Mouse (Mus musculus) forebrain, embryonic 12.5 days (tissue): Measurements from ENCODE around the gene Skap2. TPM values are rescaled to one million over a fixed set of nuclear protein-coding genes. Genes with fewer than 3 reads are reported as not detected.

Source experiments
- ATAC-seq: fragments of 200-750 bp; cut with Nextera tagmentation; 2 replicates; pipeline ENCODE4 v1.8.0; 2017; ENCODE audit warnings: moderate TSS enrichment; ENCODE audit not compliant: low FRiP score
- H3K27ac ChIP-seq: fragments of 300-500 bp; sonication (generic); 2 replicates; pipeline ENCODE4 v1.5.1; 2016; ENCODE audit warnings: mild to moderate bottlenecking
- H3K27me3 ChIP-seq: fragments of 300-500 bp; sonication (generic); 2 replicates; pipeline ENCODE4 v1.6.1; 2016; ENCODE audit warnings: mild to moderate bottlenecking
- H3K36me3 ChIP-seq: fragments of 300-500 bp; sonication (generic); replicated peaks from 2 replicates; pipeline ENCODE4 v1.6.1; 2016; ENCODE audit warnings: mild to moderate bottlenecking
- H3K4me1 ChIP-seq: fragments of 300-500 bp; sonication (generic); 2 replicates; pipeline ENCODE4 v1.6.1; 2016
- H3K4me2 ChIP-seq: fragments of 300-500 bp; sonication (generic); 2 replicates; pipeline ENCODE4 v1.6.1; 2016; ENCODE audit warnings: mild to moderate bottlenecking, moderate library complexity
- H3K4me3 ChIP-seq: fragments of 300-500 bp; sonication (generic); replicated peaks from 2 replicates; pipeline ENCODE4 v1.5.1; 2016; ENCODE audit warnings: mild to moderate bottlenecking
- H3K9ac ChIP-seq: fragments of 300-500 bp; sonication (generic); 2 replicates; pipeline ENCODE4 v1.6.1; 2016; ENCODE audit warnings: mild to moderate bottlenecking
- H3K9me3 ChIP-seq: fragments of 300-500 bp; sonication (generic); 2 replicates; pipeline ENCODE4 v1.6.1; 2016
- WGBS: fragments of 180-500 bp; shearing (Covaris S2); methylation state at CpG from one replicate; pipeline ENCODE4 v1.1.7; 2016; 5-methylcytosine and 5-hydroxymethylcytosine counted together
- polyA plus RNA-seq: library from polyadenylated mRNA; unstranded; fragments of >200 nt; fragmentation: Nextera tagmentation; extraction: Ambion mirVana; gene quantifications from 2 replicates; pipeline ENCODE4 v1.2.1, GENCODE M21; 2016

Skap2 gene
- polyA plus RNA-seq, result 5.7 and 6.6 TPM in 2 replicates

GRCm38 (mm10) chr6:52012409-52013244, at the start of gene Skap2:
Gene Skap2, minus strand, starts transcription at chr6:52012549.
- Histone ChIP-seq H3K4me1 (0 out of 2 replicates have a peak, but pooled peaks cover 8% of the 10 kb centered on the region), H3K9ac (peak within 1 kb of the TSS; percentile 43; the same call in 1 of the 2 replicates), H3K9me3 (no peaks in the 10 kb centered on the region), H3K36me3 (no peaks in the 10 kb centered on the region), H3K27ac (no peak within 1 kb of the TSS), H3K4me3 (peak within 1 kb of the TSS; percentile 58), H3K27me3 (peaks cover 48% of the 10 kb centered on the region), H3K4me2 (peak within 1 kb of the TSS; percentile 84)
- peak; percentile 98 for ATAC-seq
- WGBS, result 1% methylated on average over 51 of the region's 51 CpGs

- ATAC-seq, result no peak
- Histone ChIP-seq H3K4me3 (no peak overlapping the region), H3K4me2 (no peak overlapping the region), H3K9me3 (no peaks in the 10 kb centered on the region), H3K4me1 (peaks cover 5% of the 10 kb centered on the region; the same call in 1 of the 2 replicates), H3K27ac (no peak overlapping the region), H3K36me3 (no peaks in the 10 kb centered on the region), H3K27me3 (peaks cover 10% of the 10 kb centered on the region; the same call in 1 of the 2 replicates), H3K9ac (no peak overlapping the region)
- WGBS, result 71% methylated on average over 10 of the region's 10 CpGs
These were observed 46.6 kb upstream of the Skap2 start for GRCm38 (mm10) chr6:52058899-52059448.

DNA sequence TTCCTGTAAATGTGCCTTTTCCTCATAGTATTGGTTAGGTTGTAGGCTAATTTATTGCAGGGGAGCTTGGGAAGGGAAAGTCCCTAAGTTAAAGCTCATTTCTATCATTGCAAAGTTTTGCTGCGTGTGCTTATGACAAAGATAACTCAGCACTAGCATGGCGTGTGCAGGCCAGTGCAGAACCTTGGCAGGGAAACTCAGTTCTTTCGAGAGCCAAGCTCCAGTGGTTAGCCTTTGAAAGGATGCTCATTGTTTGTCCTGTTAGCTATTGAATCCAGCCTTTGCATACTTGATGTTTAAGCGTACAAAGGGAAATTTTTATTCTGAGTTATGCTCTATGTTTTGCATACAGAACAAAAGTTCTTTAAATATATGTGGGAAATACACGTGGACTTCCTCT, 45.8 kb upstream of the Skap2 start:
- H3K4me3 ChIP-seq, result no peak overlapping the region
- no peak overlapping the region for H3K27ac ChIP-seq
- no peak for ATAC-seq
- H3K4me1 ChIP-seq, result peaks cover 5% of the 10 kb centered on the region; the same call in 1 of the 2 replicates
- H3K9me3 ChIP-seq, result no peaks in the 10 kb centered on the region
- no peak overlapping the region for H3K4me2 ChIP-seq
- H3K9ac ChIP-seq, result no peak overlapping the region
- 49% methylated on average over 5 of the region's 5 CpGs for WGBS
- peaks cover 10% of the 10 kb centered on the region; the same call in 1 of the 2 replicates for H3K27me3 ChIP-seq
- H3K36me3 ChIP-seq, result no peaks in the 10 kb centered on the region

DNA sequence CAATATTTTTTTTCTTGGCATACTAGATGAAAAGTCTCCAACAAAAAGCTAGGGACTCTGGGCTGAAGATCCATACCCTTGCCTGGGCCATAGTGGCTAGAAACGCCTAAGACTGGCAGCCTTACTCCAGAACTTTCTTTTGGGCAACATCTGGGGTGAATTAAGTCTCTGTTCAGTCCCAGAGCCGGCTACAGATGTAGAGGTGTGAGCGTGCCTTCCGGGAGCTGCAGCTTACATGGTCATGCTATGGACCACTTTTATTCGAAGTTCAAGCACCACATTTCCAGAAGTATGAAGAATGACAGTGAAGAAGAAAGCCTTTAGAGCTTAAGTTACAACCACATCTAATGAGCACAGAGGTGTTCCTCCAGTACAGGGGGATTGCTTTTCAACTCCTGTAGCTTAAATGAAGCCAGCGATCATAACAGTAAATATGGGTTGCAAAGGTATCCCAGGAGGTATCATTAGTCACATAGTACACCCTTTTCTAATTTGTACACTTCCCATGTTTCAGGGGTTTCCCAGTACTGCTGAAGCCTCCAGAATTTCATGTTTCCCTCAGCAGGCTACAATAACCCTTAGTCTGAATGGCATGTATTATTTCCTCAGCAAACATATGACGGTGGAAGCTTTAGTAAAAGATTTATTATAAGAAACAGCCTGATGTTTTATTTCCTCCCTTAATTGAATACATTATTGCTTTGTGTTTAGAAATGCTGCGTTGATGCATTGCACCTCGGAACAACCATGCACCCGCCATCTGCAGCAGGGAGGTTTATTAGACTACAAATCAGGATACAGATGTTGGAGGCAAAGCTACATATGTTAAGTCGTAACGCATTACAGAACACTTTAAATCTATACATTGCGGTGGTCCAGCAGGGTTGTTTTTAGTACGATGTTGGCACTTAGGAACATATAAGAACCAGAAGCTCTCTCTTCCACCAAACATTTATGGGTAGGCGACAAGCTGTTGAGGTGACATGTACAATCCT, 41.5 kb upstream of the Skap2 start:
- peaks cover 3% of the 10 kb centered on the region; the same call in 1 of the 2 replicates for H3K27me3 ChIP-seq

DNA sequence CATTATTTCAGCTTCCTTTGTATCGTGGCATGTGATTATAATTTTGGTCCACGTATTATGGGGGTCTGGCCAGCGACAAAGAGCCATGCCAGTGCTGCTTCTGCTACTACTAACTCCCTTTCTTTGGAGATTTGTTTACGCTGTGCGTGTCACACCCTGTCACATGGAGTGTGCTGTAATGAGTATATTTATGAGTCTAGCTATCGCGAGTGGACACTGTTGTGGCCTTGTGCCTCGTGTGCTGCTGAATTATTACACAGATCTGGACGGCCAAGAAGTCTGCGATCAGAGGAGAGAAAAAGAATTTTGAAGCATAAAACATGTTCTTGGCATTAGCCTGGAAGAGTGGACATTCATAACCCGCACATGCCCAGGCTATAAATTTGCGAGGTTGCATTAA, 37.7 kb upstream of the Skap2 start:
- Histone ChIP-seq H3K36me3 (no peaks in the 10 kb centered on the region), H3K9me3 (no peaks in the 10 kb centered on the region), H3K9ac (no peak overlapping the region), H3K4me1 (no peaks in the 10 kb centered on the region), H3K4me2 (no peak overlapping the region), H3K27ac (no peak overlapping the region), H3K4me3 (no peak overlapping the region), H3K27me3 (no peaks in the 10 kb centered on the region)
- no peak for ATAC-seq
- WGBS, result 84% methylated on average over 12 of the region's 12 CpGs

More for the DNA sequence above, 41.5 kb upstream of the Skap2 start:
- no peaks in the 10 kb centered on the region for H3K9me3 ChIP-seq
- H3K4me1 ChIP-seq, result peaks cover 3% of the 10 kb centered on the region; the same call in 1 of the 2 replicates
- H3K9ac ChIP-seq, result no peak overlapping the region
- no peak overlapping the region for H3K27ac ChIP-seq
- 87% methylated on average over 15 of the region's 15 CpGs for WGBS
- no peak for ATAC-seq
- H3K36me3 ChIP-seq, result no peaks in the 10 kb centered on the region
- H3K4me3 ChIP-seq, result no peak overlapping the region
- no peak overlapping the region for H3K4me2 ChIP-seq

DNA sequence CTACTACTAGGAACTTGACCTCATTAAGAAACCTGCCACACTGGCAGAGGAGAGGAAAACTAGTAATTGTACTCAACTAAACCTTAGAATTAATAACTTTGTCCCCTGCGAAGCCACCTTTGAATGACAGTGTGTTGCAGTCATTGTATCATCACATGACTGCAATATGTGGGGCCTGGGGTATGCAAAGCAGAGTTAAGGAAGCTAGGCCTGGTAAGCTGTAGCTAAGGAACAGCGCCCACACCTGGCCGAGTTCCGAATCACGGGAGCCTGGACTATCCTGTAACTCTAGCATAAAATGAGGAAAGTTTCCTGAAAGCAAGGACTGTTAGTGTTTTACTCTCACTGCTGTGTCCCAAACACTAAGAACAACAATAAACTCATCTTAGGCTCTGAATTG, 33.2 kb upstream of the Skap2 start:
- 44% methylated on average over 5 of the region's 5 CpGs for WGBS
- Histone ChIP-seq H3K27me3 (no peaks in the 10 kb centered on the region), H3K4me1 (no peaks in the 10 kb centered on the region), H3K27ac (no peak overlapping the region), H3K36me3 (no peaks in the 10 kb centered on the region), H3K9me3 (no peaks in the 10 kb centered on the region), H3K4me3 (no peak overlapping the region), H3K9ac (no peak overlapping the region), H3K4me2 (no peak overlapping the region)
- no peak for ATAC-seq

- no peak overlapping the region for H3K9ac ChIP-seq
- H3K4me1 ChIP-seq, result peaks cover 5% of the 10 kb centered on the region
- no peak overlapping the region for H3K4me3 ChIP-seq
- no peaks in the 10 kb centered on the region for H3K36me3 ChIP-seq
- ATAC-seq, result no peak
- no peaks in the 10 kb centered on the region for H3K27me3 ChIP-seq
- no peak overlapping the region for H3K27ac ChIP-seq
- no peaks in the 10 kb centered on the region for H3K9me3 ChIP-seq
- WGBS, result 88% methylated on average over 4 of the region's 4 CpGs
- H3K4me2 ChIP-seq, result no peak overlapping the region
These were observed 23.7 kb upstream of the Skap2 start for GRCm38 (mm10) chr6:52036077-52036476.

DNA sequence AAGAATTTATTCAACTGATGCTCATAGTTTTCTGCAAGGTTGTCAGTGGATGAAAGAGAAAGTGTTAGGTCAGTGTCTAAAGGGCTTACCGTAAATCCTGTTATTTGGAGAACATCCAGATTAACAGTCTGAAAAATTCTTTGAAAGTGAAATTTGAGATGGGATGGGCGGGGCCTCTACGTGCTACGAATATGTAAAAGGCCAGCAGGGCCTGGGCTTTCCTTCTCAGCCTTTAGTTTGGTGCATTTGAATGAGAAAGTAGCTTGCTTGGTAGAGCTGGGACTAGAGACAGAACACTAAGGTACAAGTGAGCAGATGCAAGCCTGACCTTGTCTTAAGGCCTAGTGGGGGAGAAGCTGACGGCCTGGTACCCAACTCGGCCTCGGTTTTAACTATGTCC, 18.8 kb upstream of the Skap2 start:
- H3K27me3 ChIP-seq, result no peaks in the 10 kb centered on the region
- H3K36me3 ChIP-seq, result no peaks in the 10 kb centered on the region
- ATAC-seq, result no peak
- no peak overlapping the region for H3K27ac ChIP-seq
- no peak overlapping the region for H3K9ac ChIP-seq
- H3K4me3 ChIP-seq, result no peak overlapping the region
- no peak overlapping the region for H3K4me2 ChIP-seq
- peaks cover 8% of the 10 kb centered on the region for H3K4me1 ChIP-seq
- 40% methylated on average over 7 of the region's 7 CpGs for WGBS
- H3K9me3 ChIP-seq, result no peaks in the 10 kb centered on the region

DNA sequence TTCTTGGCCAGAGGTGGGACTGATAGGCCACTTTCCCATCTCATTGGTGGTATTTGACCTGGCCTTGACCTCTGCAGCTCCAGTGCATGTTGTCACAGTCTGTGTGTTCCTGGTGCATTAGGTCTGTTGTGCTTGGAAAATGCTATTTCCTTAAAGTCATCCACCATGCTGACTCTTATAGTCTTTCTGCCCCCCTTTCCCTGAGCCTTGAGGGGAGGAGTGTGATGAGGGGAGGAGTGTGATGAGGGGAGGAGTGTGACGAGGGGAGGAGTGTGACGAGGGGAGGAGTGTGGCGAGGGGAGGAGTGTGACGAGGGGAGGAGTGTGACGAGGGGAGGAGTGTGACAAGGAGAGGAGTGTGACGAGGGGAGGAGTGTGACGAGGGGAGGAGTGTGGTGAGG, 15.8 kb upstream of the Skap2 start:
- WGBS, result 89% methylated on average over 7 of the region's 7 CpGs

GRCm38 (mm10) chr6:52027181-52027580, 14.8 kb upstream of the Skap2 start:
- Histone ChIP-seq H3K27me3 (no peaks in the 10 kb centered on the region), H3K4me1 (peaks cover 8% of the 10 kb centered on the region), H3K4me2 (no peak overlapping the region), H3K36me3 (no peaks in the 10 kb centered on the region), H3K9ac (no peak overlapping the region), H3K4me3 (no peak overlapping the region), H3K9me3 (no peaks in the 10 kb centered on the region), H3K27ac (no peak overlapping the region)
- ATAC-seq, result no peak
- WGBS, result 83% methylated on average over 4 of the region's 4 CpGs

More for the DNA sequence above, 15.8 kb upstream of the Skap2 start:
- no peaks in the 10 kb centered on the region for H3K9me3 ChIP-seq
- H3K4me2 ChIP-seq, result no peak overlapping the region
- no peak overlapping the region for H3K27ac ChIP-seq
- ATAC-seq, result no peak
- no peak overlapping the region for H3K9ac ChIP-seq
- H3K27me3 ChIP-seq, result no peaks in the 10 kb centered on the region
- no peak overlapping the region for H3K4me3 ChIP-seq
- no peaks in the 10 kb centered on the region for H3K36me3 ChIP-seq
- peaks cover 8% of the 10 kb centered on the region for H3K4me1 ChIP-seq

DNA sequence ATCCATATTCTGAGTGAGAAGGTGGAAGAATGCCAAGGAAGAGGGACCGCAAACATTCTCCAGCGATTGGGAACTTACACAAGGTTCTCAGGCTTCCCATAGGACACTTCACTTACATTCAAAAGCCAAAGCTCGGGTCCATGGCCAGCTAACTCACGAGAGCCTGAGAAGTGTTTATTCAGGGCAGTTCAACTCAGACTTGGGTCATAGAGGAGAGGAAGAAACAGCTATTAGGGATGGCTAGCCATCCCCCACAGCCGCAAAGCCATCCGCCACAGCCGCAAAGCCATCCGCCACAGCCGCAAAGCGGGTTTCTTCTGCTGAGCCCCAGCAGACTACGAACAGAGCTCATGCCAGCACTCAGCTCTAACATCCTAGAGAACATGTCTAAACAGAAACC, 13.9 kb upstream of the Skap2 start:
- 87% methylated on average over 11 of the region's 11 CpGs for WGBS
- no peak overlapping the region for H3K27ac ChIP-seq
- H3K9ac ChIP-seq, result no peak overlapping the region
- no peak overlapping the region for H3K4me2 ChIP-seq
- no peak overlapping the region for H3K4me3 ChIP-seq
- ATAC-seq, result no peak
- no peaks in the 10 kb centered on the region for H3K27me3 ChIP-seq
- no peaks in the 10 kb centered on the region for H3K36me3 ChIP-seq
- no peaks in the 10 kb centered on the region for H3K9me3 ChIP-seq
- peaks cover 5% of the 10 kb centered on the region for H3K4me1 ChIP-seq

DNA sequence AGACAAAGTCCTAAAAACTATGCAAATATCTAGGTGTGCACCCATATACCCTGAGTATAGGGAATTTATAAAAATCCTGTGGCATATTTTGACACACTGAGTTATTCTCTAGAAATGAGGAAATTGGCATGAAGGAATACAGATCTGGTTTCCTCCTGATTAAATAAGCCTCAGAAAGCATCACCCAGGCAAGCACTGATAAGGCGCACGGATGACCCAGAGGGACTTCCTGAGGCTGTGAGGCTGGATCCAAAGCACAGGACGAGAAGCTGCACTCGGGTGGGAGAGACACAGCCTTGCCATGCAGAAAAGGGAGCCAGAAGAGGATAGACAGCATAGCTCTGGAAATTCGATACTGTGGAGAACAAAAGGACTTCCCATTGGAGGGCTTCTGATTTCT, 12.4 kb upstream of the Skap2 start:
- no peak for ATAC-seq
- 68% methylated on average over 5 of the region's 5 CpGs for WGBS

More for the DNA sequence above, 12.4 kb upstream of the Skap2 start:
- no peaks in the 10 kb centered on the region for H3K27me3 ChIP-seq
- no peaks in the 10 kb centered on the region for H3K36me3 ChIP-seq
- no peak overlapping the region for H3K4me2 ChIP-seq
- H3K27ac ChIP-seq, result no peak overlapping the region
- no peak overlapping the region for H3K4me3 ChIP-seq
- H3K4me1 ChIP-seq, result 0 out of 2 replicates have a peak, but pooled peaks cover 2% of the 10 kb centered on the region
- no peak overlapping the region for H3K9ac ChIP-seq
- H3K9me3 ChIP-seq, result peaks cover 3% of the 10 kb centered on the region; the same call in 1 of the 2 replicates
